Comparison of ENCODE assay signal across 9 mouse cellular contexts in genomic region chr14:58282708-58283290, GRCm38 (mm10).
A peak's percentile ranks its signal among the peaks of the same experiment; 100 is the strongest.
DNase-seq lines count a peak whose midpoint lies in the region; ATAC-seq and TF ChIP-seq lines count a peak whose summit lies in the region.
"Had no signal": no experiment of that assay in that cellular context is flagged by ENCODE, and none has a peak within 500 bp of the region (broad histone marks: within the 10 kb centered on the region; RNA-seq: fewer than 3 reads in every experiment).

No protein-coding gene starts in this region.

- H3K4me2 ChIP-seq in hindbrain, embryonic 15.5 days = peak overlapping the region; percentile 21; the same call in 1 of the 2 replicates
- H3K4me2 ChIP-seq in hindbrain, embryonic 12.5 days (replicated peaks) = no peak overlapping the region
- H3K4me2 ChIP-seq in intestine, embryonic 15.5 days (replicated peaks) = peak overlapping the region; percentile 38
- H3K4me2 ChIP-seq: limb, embryonic 12.5 days had no signal

- no peak overlapping the region for H3K9ac ChIP-seq in hindbrain, embryonic 15.5 days
- no peak overlapping the region for H3K9ac ChIP-seq in hindbrain, embryonic 12.5 days
- no peak overlapping the region for H3K9ac ChIP-seq in intestine, embryonic 15.5 days
- H3K9ac ChIP-seq: limb, embryonic 12.5 days had no signal

- no peaks in the 10 kb centered on the region for H3K9me3 ChIP-seq in hindbrain, embryonic 15.5 days
- H3K9me3 ChIP-seq in hindbrain, embryonic 12.5 days (replicated peaks) = no peaks in the 10 kb centered on the region; the same call in 1 of the 2 replicates
- H3K9me3 ChIP-seq in intestine, embryonic 15.5 days = no peaks in the 10 kb centered on the region
- H3K9me3 ChIP-seq: limb, embryonic 12.5 days had no signal

- no peaks in the 10 kb centered on the region for H3K4me1 ChIP-seq in hindbrain, embryonic 15.5 days (replicated peaks)
- H3K4me1 ChIP-seq in hindbrain, embryonic 12.5 days = no peaks in the 10 kb centered on the region
- 0 out of 2 replicates have a peak, but pooled peaks cover 7% of the 10 kb centered on the region for H3K4me1 ChIP-seq in intestine, embryonic 15.5 days (replicated peaks)
- H3K4me1 ChIP-seq: limb, embryonic 12.5 days had no signal

- no peak overlapping the region for H3K27ac ChIP-seq in hindbrain, embryonic 15.5 days (replicated peaks)
- H3K27ac ChIP-seq in hindbrain, embryonic 12.5 days = no peak overlapping the region
- no peak overlapping the region for H3K27ac ChIP-seq in intestine, embryonic 15.5 days
- H3K27ac ChIP-seq: limb, embryonic 12.5 days had no signal

- no peak for TF ChIP-seq POLR2A in brain, embryonic 14.5 days (IDR thresholded peaks at IDR 0.05; ENCODE audit: borderline replicate concordance, extremely low read depth, insufficient read depth, insufficient read length, poor library complexity, severe bottlenecking)

- 68% methylated on average over 15 of the region's 15 CpGs for WGBS in hindbrain, embryonic 15.5 days
- 84% methylated on average over 15 of the region's 15 CpGs for WGBS in hindbrain, embryonic 12.5 days
- 30% methylated on average over 15 of the region's 15 CpGs for WGBS in intestine, embryonic 15.5 days

- no peak overlapping the region; the same call in 1 of the 2 replicates for H3K4me3 ChIP-seq in hindbrain, embryonic 15.5 days
- no peak overlapping the region for H3K4me3 ChIP-seq in hindbrain, embryonic 12.5 days
- H3K4me3 ChIP-seq in intestine, embryonic 15.5 days (replicated peaks) = no peak overlapping the region
- H3K4me3 ChIP-seq: limb, embryonic 12.5 days had no signal

- DNase-seq in ES-CJ7 (ENCODE audit: low read depth, low spot score) (peak; percentile 19), liver (no peak)
- peak; percentile 61 for DNase-seq in brain, embryonic 14.5 days (ENCODE audit: low read depth)
- no peak for DNase-seq in layer of hippocampus, postnatal 36 days
- no peak for DNase-seq in embryo, embryonic 11 days

- ATAC-seq in hindbrain, embryonic 15.5 days (ENCODE audit: low FRiP score, low read depth) = no peak
- ATAC-seq in hindbrain, embryonic 12.5 days (ENCODE audit: low FRiP score) = no peak
- peak; percentile 79 for ATAC-seq in intestine, embryonic 15.5 days

- TF ChIP-seq CTCF in brain, embryonic 14.5 days (IDR thresholded peaks at IDR 0.05; ENCODE audit: borderline replicate concordance, extremely low read depth, insufficient read depth, insufficient read length) = no peak

- H3K27me3 ChIP-seq in hindbrain, embryonic 15.5 days = no peaks in the 10 kb centered on the region
- H3K27me3 ChIP-seq in hindbrain, embryonic 12.5 days = no peaks in the 10 kb centered on the region
- H3K27me3 ChIP-seq in intestine, embryonic 15.5 days (replicated peaks) = no peaks in the 10 kb centered on the region
- H3K27me3 ChIP-seq: limb, embryonic 12.5 days had no signal

- H3K36me3 ChIP-seq in hindbrain, embryonic 15.5 days = no peaks in the 10 kb centered on the region
- H3K36me3 ChIP-seq in hindbrain, embryonic 12.5 days = no peaks in the 10 kb centered on the region
- no peaks in the 10 kb centered on the region for H3K36me3 ChIP-seq in intestine, embryonic 15.5 days
- H3K36me3 ChIP-seq: limb, embryonic 12.5 days had no signal

Comparison
In these comparisons a context has a peak if more than half of its experiments do, and no peak if none do; other contexts are left out.
1. DNase-seq: peak in ES-CJ7 (single experiment) and brain, embryonic 14.5 days (single experiment); none in liver (single experiment), layer of hippocampus, postnatal 36 days (0 of 2) and embryo, embryonic 11 days (single experiment).